Mouse (Mus musculus): ENCODE results near the gene Olfr464. TPM values are rescaled to one million over a fixed set of nuclear protein-coding genes. Genes with fewer than 3 reads are reported as not detected.

Olfr464 gene
- not detected for polyA plus RNA-seq (2021)

DNA sequence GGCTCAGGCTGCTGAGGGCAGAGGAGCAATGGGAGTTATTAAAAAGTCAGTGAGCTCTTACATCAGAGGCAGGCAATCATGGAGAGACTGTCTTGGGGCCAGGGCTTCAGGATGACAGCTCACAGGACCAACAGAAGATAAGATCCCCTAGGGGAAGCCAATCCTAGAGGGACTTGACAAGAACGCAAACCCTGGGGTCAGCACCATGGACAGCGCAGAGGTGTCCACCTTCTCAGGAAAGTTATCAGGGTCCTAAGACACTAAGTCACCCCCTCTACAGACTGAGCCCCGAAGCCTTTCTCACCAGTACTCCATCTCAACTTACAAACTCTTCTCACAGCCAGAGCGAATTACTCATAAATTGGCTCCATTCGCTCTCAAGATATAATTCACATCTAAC, at the start of gene Olfr464:
Gene Olfr464, minus strand, starts transcription at position 2 of the 400 bp plus-strand sequence.
- POLR2A ChIA-PET = no interaction called here
- CTCF ChIA-PET = no interaction called here
- no peak for TF ChIP-seq CTCF (IDR thresholded peaks at IDR 0.05)
- in situ Hi-C loops (cut with MboI; ENCODE audit: low pct_unique_long_range_greater_than_20kb) = no loop called here
- ATAC-seq (no peak), DNase-seq (ENCODE audit: low read depth, low spot score) (no peak)
- H3K27me3 ChIP-seq = peaks cover 22% of the 10 kb centered on the region

DNA sequence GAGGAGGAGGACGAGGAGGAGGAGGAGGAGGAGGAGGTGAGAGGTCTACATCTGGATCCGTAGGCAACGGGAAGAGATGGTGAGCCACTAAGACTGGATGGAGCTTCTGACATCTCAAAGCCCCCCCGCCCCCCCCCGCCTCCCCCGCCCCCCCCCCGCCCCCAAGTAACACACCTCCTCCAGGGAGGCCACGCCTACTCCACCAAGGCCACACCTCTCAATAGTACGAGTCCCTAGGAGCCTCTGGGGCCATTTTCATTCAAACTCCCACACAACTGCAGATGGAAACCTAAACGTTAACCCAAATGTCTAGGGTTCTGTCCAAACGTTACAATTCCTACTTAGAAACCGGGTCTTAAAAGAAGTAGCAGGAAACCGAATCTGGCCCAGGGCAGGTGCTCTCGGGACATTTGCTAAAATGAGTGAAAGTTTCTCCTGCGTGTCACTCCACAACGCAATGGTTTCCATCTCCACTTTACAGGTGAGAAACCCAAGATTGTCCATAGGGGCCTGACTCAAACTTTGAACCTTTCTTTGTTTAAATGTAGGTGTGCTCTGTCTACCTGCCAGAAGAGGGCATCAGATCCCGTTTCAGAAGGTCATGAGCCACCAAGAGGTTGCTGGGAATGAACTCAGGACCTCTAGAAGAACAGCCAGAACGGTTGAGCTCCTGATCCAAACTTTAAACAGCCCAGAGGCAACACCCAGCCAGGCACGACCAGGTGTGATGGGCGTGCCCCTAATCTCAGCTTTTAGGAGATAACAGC, 47.8 kb upstream of the Olfr464 start:
- TF ChIP-seq CTCF (IDR thresholded peaks at IDR 0.05) = peak; percentile 56
- POLR2A ChIA-PET = no interaction called here
- ATAC-seq (no peak), DNase-seq (ENCODE audit: low read depth, low spot score) (no peak)
- CTCF ChIA-PET = interaction anchor here (0.7 to 2.5 kb wide), 10 partner anchors 10 to 235 kb away, joined by 3 to 22 read pairs (median 3); partner anchors contain the start of gene Mrps23
- in situ Hi-C loops (cut with MboI; ENCODE audit: low pct_unique_long_range_greater_than_20kb) = loop anchor here (5.0 to 25.0 kb wide), 2 partner anchors 444 to 854 kb away; no protein-coding TSS in a partner anchor
- H3K27me3 ChIP-seq = no peaks in the 10 kb centered on the region

GRCm38 (mm10) chr11:87967692-87968289, 47.0 kb upstream of the Olfr464 start:
- DNase-seq (ENCODE audit: low read depth, low spot score) (peak; percentile 27), ATAC-seq (no peak)
- in situ Hi-C loops (cut with MboI; ENCODE audit: low pct_unique_long_range_greater_than_20kb) = loop anchor here (5.0 to 25.0 kb wide), 2 partner anchors 445 to 855 kb away; no protein-coding TSS in a partner anchor
- ChIA-PET POLR2A (interaction anchor here (1.3 kb wide), 1 partner anchor 230 kb away, joined by 4 read pairs; no protein-coding TSS in a partner anchor), CTCF (interaction anchor here (0.7 to 2.5 kb wide), 10 partner anchors 9 to 236 kb away, joined by 3 to 22 read pairs (median 3); partner anchors contain the start of gene Mrps23)
- H3K27me3 ChIP-seq = no peaks in the 10 kb centered on the region
- TF ChIP-seq CTCF (IDR thresholded peaks at IDR 0.05) = peak; percentile 89

- CTCF ChIA-PET = interaction anchor here (2.5 kb wide), 1 partner anchor 88 kb away, joined by 22 read pairs; no protein-coding TSS in a partner anchor
- in situ Hi-C loops (cut with MboI; ENCODE audit: low pct_unique_long_range_greater_than_20kb) = loop anchor here (5.0 to 25.0 kb wide), 2 partner anchors 446 to 856 kb away; no protein-coding TSS in a partner anchor
- H3K27me3 ChIP-seq = no peaks in the 10 kb centered on the region
- DNase-seq (ENCODE audit: low read depth, low spot score) (no peak), ATAC-seq (no peak)
- POLR2A ChIA-PET = no interaction called here
- TF ChIP-seq CTCF (IDR thresholded peaks at IDR 0.05) = no peak
Observed at GRCm38 (mm10) chr11:87966214-87966613, 45.4 kb upstream of the Olfr464 start.

GRCm38 (mm10) chr11:87965293-87965692, 44.5 kb upstream of the Olfr464 start:
- TF ChIP-seq CTCF (IDR thresholded peaks at IDR 0.05) = no peak
- in situ Hi-C loops (cut with MboI; ENCODE audit: low pct_unique_long_range_greater_than_20kb) = loop anchor here (5.0 to 25.0 kb wide), 2 partner anchors 447 to 857 kb away; no protein-coding TSS in a partner anchor
- CTCF ChIA-PET = no interaction called here

DNA sequence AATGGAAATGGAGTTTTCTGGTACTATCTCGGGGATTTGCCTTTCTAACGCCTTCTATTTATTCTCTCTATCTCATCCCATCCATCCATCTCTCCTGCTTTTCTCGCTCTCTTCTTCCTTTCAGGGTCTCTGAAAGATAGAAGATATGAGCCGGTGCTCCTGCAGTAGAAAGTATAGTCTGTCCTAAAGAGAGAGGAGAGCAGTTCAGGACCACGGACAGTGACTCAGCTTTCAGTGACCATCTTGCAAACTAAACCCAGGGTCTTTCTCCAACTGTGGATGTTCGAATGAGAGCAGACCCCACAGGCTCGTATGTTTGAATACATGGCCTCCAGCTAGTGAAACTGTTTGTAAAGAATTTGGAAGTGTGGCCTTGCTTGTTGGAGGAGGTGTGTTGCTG, 36.3 kb upstream of the Olfr464 start:
- ChIA-PET POLR2A (no interaction called here), CTCF (no interaction called here)
- in situ Hi-C loops (cut with MboI; ENCODE audit: low pct_unique_long_range_greater_than_20kb) = loop anchor here (25.0 kb wide), 1 partner anchor 455 kb away; no protein-coding TSS in a partner anchor
- DNase-seq (ENCODE audit: low read depth, low spot score) = no peak
- peaks cover 9% of the 10 kb centered on the region for H3K27me3 ChIP-seq
- ATAC-seq = no peak
- TF ChIP-seq CTCF (IDR thresholded peaks at IDR 0.05) = no peak

More at GRCm38 (mm10) chr11:87965293-87965692, 44.5 kb upstream of the Olfr464 start:
- DNase-seq (ENCODE audit: low read depth, low spot score) = no peak
- H3K27me3 ChIP-seq = no peaks in the 10 kb centered on the region
- ATAC-seq = no peak
- POLR2A ChIA-PET = no interaction called here

- ATAC-seq (no peak), DNase-seq (ENCODE audit: low read depth, low spot score) (no peak)
- peak; percentile 44 for TF ChIP-seq CTCF (IDR thresholded peaks at IDR 0.05)
- in situ Hi-C loops (cut with MboI; ENCODE audit: low pct_unique_long_range_greater_than_20kb) = loop anchor here (25.0 kb wide), 1 partner anchor 457 kb away; no protein-coding TSS in a partner anchor
- ChIA-PET POLR2A (no interaction called here), CTCF (interaction anchor here (1.1 kb wide), 1 partner anchor 13 kb away, joined by 3 read pairs; no protein-coding TSS in a partner anchor)
- H3K27me3 ChIP-seq = peaks cover 9% of the 10 kb centered on the region
Observed at GRCm38 (mm10) chr11:87955144-87955543, 34.4 kb upstream of the Olfr464 start.

DNA sequence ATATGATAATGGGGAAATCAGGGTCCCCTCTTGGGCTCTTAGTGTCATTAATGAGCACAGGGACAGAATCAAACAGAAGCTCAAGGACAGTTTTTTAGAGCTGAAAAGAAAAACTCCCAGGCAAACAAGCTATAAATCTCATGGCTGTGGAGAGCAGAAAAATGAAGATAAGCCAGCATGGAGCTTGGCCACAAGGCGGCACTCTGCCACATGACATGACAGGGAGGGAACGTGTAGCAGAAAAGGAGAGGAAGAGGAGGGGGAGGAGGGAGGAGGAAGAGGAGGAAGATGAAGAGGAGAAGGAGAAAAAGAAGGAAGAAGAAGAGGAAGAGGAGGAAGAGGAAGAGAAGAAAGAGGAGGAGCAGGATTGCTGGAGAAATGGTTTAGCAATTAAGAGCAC, 29.2 kb upstream of the Olfr464 start:
- POLR2A ChIA-PET = no interaction called here
- CTCF ChIA-PET = no interaction called here
- no peak for DNase-seq (ENCODE audit: low read depth, low spot score)
- no peak for ATAC-seq
- peaks cover 14% of the 10 kb centered on the region for H3K27me3 ChIP-seq
- in situ Hi-C loops (cut with MboI; ENCODE audit: low pct_unique_long_range_greater_than_20kb) = loop anchor here (25.0 kb wide), 1 partner anchor 462 kb away; no protein-coding TSS in a partner anchor
- TF ChIP-seq CTCF (IDR thresholded peaks at IDR 0.05) = peak; percentile 36

DNA sequence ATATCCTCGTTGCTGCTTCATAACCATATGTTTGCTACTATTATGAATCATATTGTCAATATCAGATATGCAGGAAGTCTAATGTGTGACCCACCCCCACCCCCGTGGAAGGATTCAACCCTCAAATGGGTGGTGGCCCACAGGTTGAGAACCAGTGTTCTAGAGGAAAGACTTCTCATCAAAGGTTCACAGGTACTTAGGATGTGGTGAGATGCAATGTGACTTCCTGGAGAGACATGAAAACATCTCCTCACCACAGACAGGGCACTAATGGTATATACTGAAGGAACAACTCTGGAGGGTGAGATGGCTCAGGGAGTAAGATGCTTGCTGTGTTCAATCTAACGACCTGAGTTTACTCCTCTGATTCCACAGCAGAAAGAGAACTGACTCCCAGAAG, 14.7 kb upstream of the Olfr464 start:
- POLR2A ChIA-PET = no interaction called here
- no peak for TF ChIP-seq CTCF (IDR thresholded peaks at IDR 0.05)
- DNase-seq (ENCODE audit: low read depth, low spot score) (no peak), ATAC-seq (no peak)
- in situ Hi-C loops (cut with MboI; ENCODE audit: low pct_unique_long_range_greater_than_20kb) = no loop called here
- peaks cover 9% of the 10 kb centered on the region for H3K27me3 ChIP-seq
- CTCF ChIA-PET = no interaction called here

DNA sequence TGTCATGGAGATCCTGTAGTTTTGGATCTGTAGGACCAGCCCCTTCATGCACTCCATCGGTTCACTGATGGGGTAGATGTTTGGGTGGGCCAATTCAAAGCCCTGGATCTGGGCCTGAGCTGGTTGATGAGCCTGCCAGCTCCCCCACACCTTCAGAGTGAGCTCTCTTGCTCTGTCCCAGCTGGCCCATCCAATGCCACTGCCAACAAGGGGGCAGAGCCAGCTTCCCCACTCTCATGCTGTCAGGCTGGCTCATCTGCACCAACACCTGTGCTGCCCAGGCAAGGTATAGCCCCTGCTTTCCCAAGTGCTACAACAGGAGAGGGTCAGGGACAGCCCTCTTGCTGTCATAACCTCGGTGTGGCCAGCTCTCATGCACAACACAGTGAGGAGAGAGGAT, 13.0 kb upstream of the Olfr464 start:
- DNase-seq (ENCODE audit: low read depth, low spot score) (no peak), ATAC-seq (no peak)
- TF ChIP-seq CTCF (IDR thresholded peaks at IDR 0.05) = no peak
- in situ Hi-C loops (cut with MboI; ENCODE audit: low pct_unique_long_range_greater_than_20kb) = no loop called here
- peaks cover 9% of the 10 kb centered on the region for H3K27me3 ChIP-seq
- CTCF ChIA-PET = no interaction called here
- POLR2A ChIA-PET = interaction anchor here (0.6 kb wide), 1 partner anchor 139 kb away, joined by 3 read pairs; no protein-coding TSS in a partner anchor

GRCm38 (mm10) chr11:87930348-87930747, 9.6 kb upstream of the Olfr464 start:
- ChIA-PET CTCF (no interaction called here), POLR2A (no interaction called here)
- in situ Hi-C loops (cut with MboI; ENCODE audit: low pct_unique_long_range_greater_than_20kb) = no loop called here
- no peak for TF ChIP-seq CTCF (IDR thresholded peaks at IDR 0.05)
- DNase-seq (ENCODE audit: low read depth, low spot score) (no peak), ATAC-seq (no peak)
- H3K27me3 ChIP-seq = peaks cover 14% of the 10 kb centered on the region

Data from Patski (cell line).